Mouse (Mus musculus) layer of hippocampus, postnatal 25 days (tissue): ENCODE measurements around the gene Nrbp1. TPM values are rescaled to one million over a fixed set of nuclear protein-coding genes. Genes with fewer than 3 reads are reported as not detected.

Experiments
- total RNA-seq, 2 experiments: library from RNA; stranded (reverse); gene quantifications; 2 replicates each; pipeline ENCODE4 v1.2.3; 2021

The Nrbp1 gene
- total RNA-seq, 2 experiments from 2014 or later: 83.5 to 88.5 TPM

Other genes with a start within 250 kb of the Nrbp1 start
- 10 to 100 TPM; 69.4 to 78.9 TPM for gene Atraid, start 192.6 kb upstream of the Nrbp1 start, total RNA-seq
- gene Slc5a6, start 191.9 kb upstream of the Nrbp1 start, total RNA-seq: 10 to 100 TPM; 14.2 to 15.3 TPM
- 10 to 100 TPM; 16.9 to 18.0 TPM for gene Cad, start 186.1 kb upstream of the Nrbp1 start, total RNA-seq
- not detected for gene Dnajc5g, start 134.6 kb upstream of the Nrbp1 start, total RNA-seq
- 10 to 100 TPM; 78.9 to 86.5 TPM for gene Slc30a3, start 132.6 kb upstream of the Nrbp1 start, total RNA-seq
- not detected for gene Trim54, start 124.2 kb upstream of the Nrbp1 start, total RNA-seq
- not detected for gene Ucn, start 102.0 kb upstream of the Nrbp1 start, total RNA-seq
- 10 to 100 TPM; 55.0 to 59.0 TPM for gene Mpv17, start 86.6 kb upstream of the Nrbp1 start, total RNA-seq
- gene Gm29609, start 61.0 kb upstream of the Nrbp1 start, total RNA-seq: 1 to 10 TPM; 1.6 to 2.8 TPM
- 10 to 100 TPM; 50.8 to 77.4 TPM for gene Gtf3c2, start 60.7 kb upstream of the Nrbp1 start, total RNA-seq
- gene Snx17, start 47.6 kb upstream of the Nrbp1 start, total RNA-seq: 10 to 100 TPM; 76.8 to 83.9 TPM
- gene Eif2b4, start 47.4 kb upstream of the Nrbp1 start, total RNA-seq: 10 to 100 TPM; 46.8 to 56.7 TPM
- 10 to 100 TPM; 25.7 to 31.5 TPM for gene Zfp513, start 38.6 kb upstream of the Nrbp1 start, total RNA-seq
- gene Ppm1g, start 20.2 kb upstream of the Nrbp1 start, total RNA-seq: 10 to 100 TPM; 77.0 to 77.2 TPM
- gene Gm9970, start 368 bp downstream of the Nrbp1 start, total RNA-seq: not detected
- 1 to 10 TPM; 2.0 to 3.1 TPM for gene Krtcap3, start 10.8 kb downstream of the Nrbp1 start, total RNA-seq
- 10 to 100 TPM; 72.9 to 81.8 TPM for gene Ift172, start 50.3 kb downstream of the Nrbp1 start, total RNA-seq
- gene Fndc4, start 55.2 kb downstream of the Nrbp1 start, total RNA-seq: 100 to 1,000 TPM; 172 to 175 TPM
- gene Gckr, start 56.6 kb downstream of the Nrbp1 start, total RNA-seq: under 1 TPM in 1 of 2 experiments, not detected in 1; 0.31 TPM
- 10 to 100 TPM; 43.5 to 43.9 TPM for gene Zfp512, start 211.6 kb downstream of the Nrbp1 start, total RNA-seq
- gene 4930548H24Rik, start 244.9 kb downstream of the Nrbp1 start, total RNA-seq: under 1 TPM in 1 of 2 experiments, not detected in 1; 0.21 TPM